Mouse (Mus musculus): ENCODE measurements around the gene Srcin1.

Gene Srcin1

DNA sequence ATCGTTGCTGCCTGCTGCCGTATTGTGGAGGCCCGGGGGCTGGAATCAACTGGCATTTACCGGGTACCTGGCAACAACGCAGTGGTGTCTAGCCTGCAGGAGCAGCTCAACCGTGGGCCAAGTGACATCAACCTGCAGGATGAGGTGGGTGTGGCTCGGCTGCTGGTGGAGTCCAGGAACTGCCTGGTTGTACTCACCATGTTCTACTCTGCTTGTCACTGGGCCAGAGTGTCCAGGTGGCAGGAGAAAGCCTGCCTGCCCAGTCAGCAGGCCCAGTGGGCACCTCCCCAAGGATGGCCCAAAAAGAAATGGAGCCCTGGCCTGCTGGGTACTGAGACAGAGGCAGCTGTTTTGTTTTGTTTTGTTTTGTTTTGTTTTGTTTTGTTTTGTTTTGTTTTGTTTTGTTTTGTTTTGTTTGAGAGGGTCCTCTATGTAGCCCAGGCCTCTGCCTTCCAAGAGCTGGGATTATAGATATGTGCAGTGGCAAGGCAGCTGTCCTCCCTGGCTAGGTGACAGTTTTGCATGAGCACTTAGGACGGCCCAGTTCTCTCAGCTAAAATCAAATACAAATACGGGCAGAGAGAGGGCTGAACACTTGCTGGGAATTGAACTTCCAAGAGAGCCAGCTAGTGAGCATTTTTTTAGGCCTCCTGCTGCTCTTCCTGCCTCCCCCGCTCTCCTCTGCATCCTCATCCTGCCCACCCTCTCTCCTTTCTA is 109.4 kb downstream of the Srcin1 start:
- no peak for DNase-seq (ENCODE audit: low spot score)

DNA sequence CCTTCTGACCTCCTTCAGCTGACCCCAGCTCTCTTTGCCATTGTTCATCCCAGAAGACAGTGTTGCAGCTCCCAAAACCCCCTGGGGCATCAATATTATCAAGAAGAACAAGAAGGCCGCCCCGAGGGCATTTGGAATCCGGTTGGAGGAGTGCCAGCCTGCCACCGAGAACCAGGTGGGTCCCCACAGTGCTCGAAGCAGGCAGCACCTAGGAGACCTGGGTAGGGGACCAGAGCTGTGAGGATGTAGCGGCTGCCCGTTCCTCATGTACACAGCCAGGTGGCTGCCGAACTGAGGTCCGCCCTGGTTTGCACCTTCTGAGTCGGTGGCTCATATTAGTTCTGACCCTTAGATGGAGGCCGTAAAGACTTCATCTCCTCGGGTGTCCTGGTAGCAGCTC is 110.0 kb downstream of the Srcin1 start:
- DNase-seq (ENCODE audit: low spot score): no peak

DNA sequence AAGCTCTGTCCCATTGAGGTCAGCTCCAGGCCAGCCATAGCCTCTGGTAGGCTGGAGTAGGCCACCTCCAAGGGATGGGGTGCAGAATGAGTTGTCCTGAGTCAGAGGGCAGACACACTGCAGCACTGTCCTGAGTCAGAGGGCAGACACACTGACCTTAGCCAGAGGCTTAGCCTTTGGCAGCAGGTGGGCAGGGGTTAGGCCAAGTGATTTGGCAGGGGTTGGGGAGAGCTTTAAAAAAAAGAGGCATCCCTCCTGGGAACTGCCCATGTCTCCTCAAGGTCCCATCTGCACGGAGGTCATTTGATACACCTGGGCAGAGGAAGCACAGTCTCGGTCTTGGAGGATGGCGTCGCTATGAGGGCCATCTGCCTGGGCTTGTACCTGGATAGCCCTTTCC is 112.0 kb downstream of the Srcin1 start:
- no peak for DNase-seq (ENCODE audit: low spot score)

DNA sequence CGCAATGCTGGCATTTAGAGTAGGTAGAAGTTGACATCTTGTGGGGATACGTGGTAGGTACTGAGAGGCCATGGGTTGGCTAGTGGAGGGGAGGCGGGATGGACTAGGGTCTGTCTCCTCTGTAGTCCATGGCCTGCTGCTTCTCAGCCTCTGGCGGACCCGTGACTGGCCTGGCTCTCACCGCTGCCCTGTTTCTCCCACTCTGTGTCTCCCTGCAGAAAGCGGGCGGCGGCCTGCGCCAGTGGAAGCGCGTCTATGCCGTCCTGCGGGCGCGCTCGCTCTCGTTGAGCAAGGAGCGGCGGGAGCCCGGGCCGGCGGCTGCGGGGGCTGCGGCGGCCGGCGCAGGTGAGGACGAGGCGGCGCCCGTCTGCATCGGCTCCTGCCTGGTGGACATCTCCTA is 112.8 kb downstream of the Srcin1 start:
- no peak for DNase-seq (ENCODE audit: low spot score)

DNA sequence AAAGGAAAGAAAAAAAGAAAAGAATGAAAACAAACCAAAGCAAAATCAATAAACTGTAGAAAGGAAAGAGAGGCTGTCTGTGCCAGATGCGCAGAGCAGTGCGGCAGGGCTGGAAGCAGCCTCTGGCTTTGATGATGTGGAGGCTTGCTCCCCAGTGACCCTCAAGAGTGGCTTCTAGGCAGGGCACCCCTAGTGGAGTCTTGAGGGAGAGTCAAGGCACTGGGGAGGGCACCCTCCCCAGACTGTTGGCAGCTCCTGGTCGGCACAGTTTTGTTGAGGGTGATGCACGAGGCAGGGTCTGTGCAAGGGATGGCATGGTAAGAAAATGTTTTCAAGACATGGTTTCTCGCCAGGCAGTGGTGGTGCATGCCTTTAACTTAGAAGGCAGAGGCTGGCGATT is 113.4 kb downstream of the Srcin1 start:
- no peak for DNase-seq (ENCODE audit: low spot score)

DNA sequence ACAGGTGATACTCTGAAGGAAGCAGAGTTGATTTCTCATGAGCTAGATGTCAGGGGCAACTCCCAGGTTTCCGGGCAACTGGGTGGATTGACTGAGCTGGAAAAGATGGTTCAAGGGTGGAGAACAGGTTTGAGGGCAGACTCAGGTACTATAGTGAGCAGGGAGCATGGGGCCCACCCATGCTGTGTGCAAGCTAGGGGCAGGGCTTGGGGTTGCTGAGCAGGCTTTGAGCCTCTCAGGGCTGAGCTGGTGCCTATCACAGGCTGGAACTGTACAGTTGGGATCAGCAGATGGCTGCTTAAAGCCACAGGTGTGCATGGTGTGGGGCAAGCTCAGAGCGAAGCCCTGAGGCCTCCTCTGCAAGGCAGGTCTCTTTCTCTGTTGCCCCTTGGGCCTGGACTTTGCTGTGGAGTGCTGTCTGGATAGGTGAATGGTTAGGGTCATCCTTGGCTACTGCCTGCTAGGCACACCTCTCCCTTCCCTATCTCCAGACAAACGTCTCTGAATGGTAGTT is 114.6 kb downstream of the Srcin1 start:
- DNase-seq (ENCODE audit: low spot score): no peak
